Mouse (Mus musculus): Measurements from ENCODE around the gene Gm20517. TPM values are rescaled to one million over a fixed set of nuclear protein-coding genes. Genes with fewer than 3 reads are reported as not detected.

The Gm20517 gene
- total RNA-seq, 2 experiments from 2014 or later = 9.5 to 13.8 TPM

GRCm38 (mm10) chr17:47695337-47695710 lies 83.9 kb downstream of the Gm20517 start:
- no peak for ATAC-seq (replicated peaks; ENCODE audit: low FRiP score, poor library complexity, severe bottlenecking)

GRCm38 (mm10) chr17:47698156-47698555 lies 86.8 kb downstream of the Gm20517 start:
- no peak for ATAC-seq (replicated peaks; ENCODE audit: low FRiP score, poor library complexity, severe bottlenecking)

DNA sequence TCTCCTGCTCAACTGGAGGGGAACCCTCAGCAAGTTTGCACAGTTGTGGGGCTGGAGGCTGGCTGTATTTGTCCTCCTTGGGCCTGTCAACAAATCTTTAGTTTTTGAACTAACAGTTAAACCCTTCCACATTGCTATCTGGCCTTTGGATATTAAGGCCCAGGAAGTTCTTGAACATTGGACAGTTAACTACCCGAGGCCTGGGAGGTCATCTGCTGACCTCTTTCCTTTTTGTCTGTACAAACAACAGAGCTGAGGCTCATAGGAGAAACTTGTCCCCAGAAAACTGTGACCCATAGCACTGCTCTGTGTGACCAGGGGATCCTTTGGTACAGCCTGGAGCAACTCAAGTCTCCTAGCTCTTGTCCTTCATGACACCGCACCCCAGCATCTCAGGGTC lies 87.7 kb downstream of the Gm20517 start:
- no peak for ATAC-seq (replicated peaks; ENCODE audit: low FRiP score, poor library complexity, severe bottlenecking)

- ATAC-seq (replicated peaks; ENCODE audit: low FRiP score, poor library complexity, severe bottlenecking) = no peak
These were observed 90.4 kb downstream of the Gm20517 start for GRCm38 (mm10) chr17:47701793-47702192.

GRCm38 (mm10) chr17:47702548-47703345 lies 91.4 kb downstream of the Gm20517 start:
- no peak for ATAC-seq (replicated peaks; ENCODE audit: low FRiP score, poor library complexity, severe bottlenecking)

DNA sequence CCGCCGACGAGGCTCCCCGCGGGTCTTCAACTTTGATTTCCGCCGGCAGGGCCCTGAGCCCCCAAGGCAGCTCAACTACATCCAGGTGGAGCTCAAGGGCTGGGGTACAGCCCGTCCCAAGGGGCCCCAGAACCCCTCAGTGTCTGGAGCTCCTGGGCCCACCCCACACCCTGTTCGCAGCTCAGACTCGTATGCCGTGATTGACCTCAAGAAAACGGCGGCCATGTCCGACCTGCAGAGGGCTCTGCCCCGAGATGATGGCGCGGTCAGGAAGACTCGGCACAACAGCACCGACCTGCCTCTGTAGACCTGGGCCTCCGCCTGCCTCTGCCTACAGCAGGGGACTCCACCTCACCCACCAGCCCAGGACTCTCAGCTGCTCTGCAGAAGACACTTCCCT lies 92.2 kb downstream of the Gm20517 start:
- ATAC-seq (replicated peaks; ENCODE audit: low FRiP score, poor library complexity, severe bottlenecking) = no peak

DNA sequence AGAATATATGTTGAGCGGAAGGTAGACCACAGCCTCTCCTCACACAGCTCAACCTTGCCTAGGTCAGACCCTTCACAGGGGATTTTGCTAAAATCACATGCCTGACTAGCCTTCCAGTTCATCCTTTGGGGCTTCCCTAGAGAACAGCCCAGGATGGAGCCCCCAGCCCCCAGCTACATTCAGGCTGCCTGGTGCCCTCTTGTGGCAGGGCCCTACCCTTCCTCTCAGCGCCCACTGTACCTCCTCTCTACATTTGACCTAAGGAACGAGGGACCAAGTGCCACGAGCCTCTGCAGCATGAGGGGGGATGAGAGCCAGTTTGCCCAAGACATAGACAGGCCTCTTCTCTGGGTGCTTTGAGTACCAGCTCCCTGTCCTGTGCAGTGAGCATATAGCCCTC lies 93.3 kb downstream of the Gm20517 start:
- ATAC-seq (replicated peaks; ENCODE audit: low FRiP score, poor library complexity, severe bottlenecking) = no peak

- no peak for ATAC-seq (replicated peaks; ENCODE audit: low FRiP score, poor library complexity, severe bottlenecking)
These were observed 94.8 kb downstream of the Gm20517 start for GRCm38 (mm10) chr17:47706196-47706595.

- no peak for ATAC-seq (replicated peaks; ENCODE audit: low FRiP score, poor library complexity, severe bottlenecking)
These were observed 96.6 kb downstream of the Gm20517 start for GRCm38 (mm10) chr17:47707961-47708360.

DNA sequence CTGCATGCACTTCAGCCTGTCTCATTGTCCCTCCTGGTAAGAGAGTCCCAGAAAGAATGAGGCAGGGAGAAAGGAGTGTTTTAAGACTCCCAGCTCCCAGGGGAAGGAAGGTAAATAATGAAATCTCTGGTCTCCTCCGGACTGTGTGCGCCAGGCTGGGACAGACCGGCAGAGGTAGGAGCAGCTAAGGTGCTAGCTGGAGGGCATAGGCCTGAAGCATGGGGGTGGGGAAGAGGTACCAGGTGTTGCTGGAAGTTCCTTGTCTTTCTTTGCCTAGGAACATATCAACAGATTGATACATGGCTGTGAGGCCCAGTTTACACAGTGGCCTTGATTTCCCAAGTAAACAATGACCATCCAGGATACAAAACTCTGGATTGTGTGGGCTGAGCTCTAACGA lies 97.6 kb downstream of the Gm20517 start:
- ATAC-seq (replicated peaks; ENCODE audit: low FRiP score, poor library complexity, severe bottlenecking) = no peak

GRCm38 (mm10) chr17:47710036-47710435 lies 98.6 kb downstream of the Gm20517 start:
- ATAC-seq (replicated peaks; ENCODE audit: low FRiP score, poor library complexity, severe bottlenecking) = no peak

DNA sequence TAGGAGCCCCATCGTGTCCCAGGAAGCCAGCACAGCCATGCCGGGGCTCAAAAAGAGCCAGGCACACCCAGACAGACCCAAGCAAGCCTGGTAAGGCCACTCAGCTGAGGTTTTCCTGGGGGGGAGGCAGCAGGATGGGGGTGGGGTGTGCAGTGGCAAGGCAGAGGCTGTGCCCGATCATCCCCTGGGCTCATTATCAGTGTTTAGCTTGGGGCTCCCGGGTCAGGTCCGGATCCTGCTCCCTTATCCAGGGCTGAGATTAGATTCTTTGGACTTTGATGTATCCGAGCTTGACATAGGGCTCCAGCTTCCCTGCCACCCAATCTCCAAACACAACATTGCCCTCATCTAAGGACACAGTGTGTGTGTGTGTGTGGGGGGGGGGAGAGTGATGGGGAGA lies 100.5 kb downstream of the Gm20517 start:
- ATAC-seq (replicated peaks; ENCODE audit: low FRiP score, poor library complexity, severe bottlenecking) = no peak

DNA sequence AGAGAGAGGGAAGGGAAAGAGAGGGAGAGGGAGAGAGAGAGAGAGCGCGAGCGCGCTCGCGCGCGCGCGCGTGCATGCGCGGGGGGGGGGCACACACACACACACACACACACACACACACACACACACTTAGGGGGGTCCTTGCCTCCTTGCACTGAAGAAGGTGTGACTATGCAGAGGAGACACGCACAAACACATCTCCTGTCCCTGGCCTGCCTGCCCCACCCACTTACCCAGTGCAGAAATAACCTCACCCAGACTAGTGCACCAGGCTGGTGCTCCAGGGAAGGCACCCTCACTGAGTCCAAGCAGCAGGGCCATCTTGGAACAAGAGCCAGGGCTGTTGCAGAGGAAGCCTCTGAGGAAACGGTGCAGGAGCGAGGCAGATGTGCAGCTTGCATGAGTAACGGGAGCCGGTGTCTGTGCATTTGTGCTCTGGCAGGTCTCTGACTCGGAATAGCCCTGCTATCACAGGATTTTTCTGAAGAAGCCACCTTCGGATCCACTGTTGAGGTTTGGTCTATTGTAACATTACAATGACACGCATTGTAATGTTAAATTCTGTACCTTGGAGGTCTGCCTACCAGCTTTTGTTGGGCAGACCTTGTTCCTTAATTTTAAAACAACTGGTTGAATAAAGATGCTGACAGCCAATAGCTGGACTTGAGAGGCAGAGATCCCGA lies 101.6 kb downstream of the Gm20517 start:
- no peak for ATAC-seq (replicated peaks; ENCODE audit: low FRiP score, poor library complexity, severe bottlenecking)

GRCm38 (mm10) chr17:47715037-47715436 lies 103.6 kb downstream of the Gm20517 start:
- ATAC-seq (replicated peaks; ENCODE audit: low FRiP score, poor library complexity, severe bottlenecking) = no peak

- ATAC-seq (replicated peaks; ENCODE audit: low FRiP score, poor library complexity, severe bottlenecking) = no peak
These were observed 109.8 kb downstream of the Gm20517 start for GRCm38 (mm10) chr17:47721183-47721582.

GRCm38 (mm10) chr17:47726566-47726965 lies 115.2 kb downstream of the Gm20517 start, which contains the start of gene Pgc:
Gene Pgc (plus strand): TSS chr17:47726842.
- no peak for ATAC-seq (replicated peaks; ENCODE audit: low FRiP score, poor library complexity, severe bottlenecking)

- no peak for ATAC-seq (replicated peaks; ENCODE audit: low FRiP score, poor library complexity, severe bottlenecking)
These were observed 119.5 kb downstream of the Gm20517 start for GRCm38 (mm10) chr17:47730633-47731575.

Measured in erythroid progenitor cell, adult 5-6 weeks (primary cell).